Mouse (Mus musculus): Measurements from ENCODE around the gene Vsx1.

The Vsx1 gene

GRCm38 (mm10) chr2:150643726-150644415 is 45.3 kb downstream of the Vsx1 start:
- DNase-seq = peak; percentile 72

DNA sequence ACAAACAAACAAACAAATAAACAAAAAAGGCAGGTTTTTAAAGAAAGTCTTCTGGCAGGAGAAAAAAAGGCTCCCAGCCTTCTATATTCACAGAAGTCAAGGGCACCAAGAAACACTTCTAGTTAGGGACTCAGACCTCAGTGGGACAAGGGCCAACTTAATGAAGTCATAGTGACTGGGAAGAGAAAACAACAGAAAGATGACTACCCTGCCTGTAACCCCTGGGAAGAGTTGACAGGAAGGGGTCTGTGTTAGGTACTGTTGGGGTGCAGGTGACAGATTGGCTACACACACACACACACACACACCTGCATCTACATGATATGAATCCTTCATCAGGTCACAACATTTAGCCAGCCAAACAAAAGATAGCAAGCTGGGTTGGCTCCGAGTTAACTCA is 46.0 kb downstream of the Vsx1 start:
- no peak for DNase-seq

DNA sequence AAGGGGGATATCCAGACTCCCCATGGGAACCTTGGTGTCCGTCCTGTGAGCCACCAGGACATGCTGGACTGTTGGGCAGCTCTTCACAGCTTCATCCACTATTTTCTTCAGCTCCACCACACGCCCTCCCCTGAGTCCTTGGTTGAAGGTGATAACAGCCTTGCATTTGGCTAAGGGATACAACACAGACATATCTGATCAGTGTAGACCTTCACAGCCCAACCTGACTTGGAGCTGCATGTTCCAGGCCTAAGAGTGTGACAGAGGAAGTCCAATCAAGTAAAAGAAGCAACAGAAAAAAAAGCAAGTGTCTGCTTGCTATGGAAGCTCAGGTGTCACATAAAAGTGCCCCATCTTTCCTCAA is 50.8 kb downstream of the Vsx1 start:
- no peak for DNase-seq

DNA sequence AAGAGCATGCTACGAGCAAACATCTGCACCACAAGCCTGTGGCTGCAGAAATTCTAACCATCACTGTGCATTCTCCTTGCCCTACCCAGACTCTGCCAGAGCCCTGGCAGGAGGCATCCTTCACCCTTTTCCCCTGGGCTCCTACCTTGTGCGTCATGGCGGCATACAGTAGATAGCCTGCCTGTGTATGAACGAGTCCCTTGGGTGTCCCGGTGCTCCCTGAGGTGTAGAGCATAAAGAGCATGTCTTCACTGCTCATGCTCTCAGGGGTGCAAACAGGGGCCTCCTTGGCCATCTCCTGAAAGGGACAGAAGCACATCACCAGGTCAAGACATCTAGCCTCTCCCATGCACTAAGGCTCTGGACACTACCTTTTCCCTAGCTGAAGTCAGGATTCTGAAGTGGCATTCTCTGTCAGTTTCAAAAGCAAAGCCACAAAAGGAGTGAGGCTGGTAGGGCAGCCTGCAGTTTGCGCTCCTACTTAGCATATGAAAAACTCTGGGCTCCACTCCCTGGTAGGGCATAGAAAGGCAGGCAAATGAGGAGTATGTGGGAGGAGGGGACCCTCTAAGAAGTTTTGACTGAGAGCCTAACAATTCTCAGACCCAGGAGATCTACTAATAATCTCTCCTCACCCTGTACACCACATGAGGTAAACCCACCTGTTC is 51.3 kb downstream of the Vsx1 start:
- no peak for DNase-seq

DNA sequence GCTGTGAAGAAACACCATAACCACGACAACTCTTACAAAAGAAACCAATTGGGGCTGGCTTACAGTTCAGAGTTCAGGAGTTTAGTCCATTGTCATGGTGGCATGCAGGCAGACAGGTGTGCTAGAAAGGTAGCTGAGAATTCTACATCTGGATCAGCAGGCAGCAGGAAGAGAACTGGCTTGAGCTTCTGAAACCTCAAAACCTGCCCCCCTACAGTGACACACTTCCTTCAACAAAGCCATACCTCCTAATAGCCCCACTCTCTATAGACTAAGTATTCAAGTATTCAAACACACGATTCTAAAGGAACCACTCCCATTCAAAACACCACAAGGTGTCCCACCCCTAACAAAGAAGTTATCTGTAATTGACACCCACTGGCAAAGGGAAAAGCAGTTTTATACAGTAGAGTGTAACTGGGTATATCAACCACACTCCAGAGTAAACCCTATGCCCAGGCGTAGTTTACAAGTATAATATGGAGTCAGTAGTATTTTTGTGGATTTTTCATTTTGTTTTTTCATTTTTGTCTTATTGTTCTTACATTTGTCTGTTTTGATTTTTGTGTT is 53.2 kb downstream of the Vsx1 start:
- DNase-seq = no peak

Measured in embryo, embryonic 11 days (tissue).